Mouse (Mus musculus): ENCODE measurements around the gene Pdss2.
A peak's percentile ranks its signal among the peaks of the same experiment; 100 is the strongest.

Pdss2 gene

DNA sequence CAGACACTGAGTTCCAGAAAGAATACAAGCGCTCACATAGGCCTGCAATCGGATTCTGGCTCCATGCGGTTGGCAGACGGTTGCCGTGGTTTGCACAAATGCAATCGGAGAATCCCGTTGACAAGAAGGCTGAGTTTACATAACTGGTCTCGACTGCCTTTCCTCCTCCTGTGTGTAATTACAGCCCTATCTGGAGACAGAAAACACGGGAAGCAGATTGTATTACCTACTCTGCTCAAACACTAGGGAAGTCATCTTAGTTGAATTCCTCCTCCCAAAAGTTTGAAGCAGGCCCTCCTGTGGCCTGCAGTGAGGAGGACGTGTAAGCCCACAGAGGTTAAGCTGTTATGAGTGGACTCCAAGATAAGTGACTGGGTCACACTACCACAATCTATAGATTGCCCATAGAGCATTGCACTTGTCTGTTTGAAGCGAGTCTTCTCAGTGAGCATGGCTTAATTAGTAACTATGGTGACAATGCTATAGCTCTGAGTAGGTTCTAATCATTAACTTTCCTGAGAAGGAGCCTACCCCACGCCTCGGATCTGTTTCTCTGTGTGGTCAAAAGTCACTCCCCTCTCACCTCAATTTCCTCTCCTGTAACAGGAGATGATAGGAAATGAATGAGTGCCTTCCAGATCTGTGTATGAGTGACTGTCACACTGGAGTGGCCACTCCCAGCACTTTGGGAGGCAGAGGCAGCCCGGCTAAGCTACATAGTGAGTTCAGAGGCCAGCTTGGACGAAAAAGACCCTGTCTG is 219.9 kb downstream of the Pdss2 start:
- DNase-seq, result no peak

GRCm38 (mm10) chr10:43448656-43449055 is 227.4 kb downstream of the Pdss2 start:
- no peak for DNase-seq

- peak; percentile 69 for DNase-seq
Observed at GRCm38 (mm10) chr10:43451848-43452662, 230.8 kb downstream of the Pdss2 start.

DNA sequence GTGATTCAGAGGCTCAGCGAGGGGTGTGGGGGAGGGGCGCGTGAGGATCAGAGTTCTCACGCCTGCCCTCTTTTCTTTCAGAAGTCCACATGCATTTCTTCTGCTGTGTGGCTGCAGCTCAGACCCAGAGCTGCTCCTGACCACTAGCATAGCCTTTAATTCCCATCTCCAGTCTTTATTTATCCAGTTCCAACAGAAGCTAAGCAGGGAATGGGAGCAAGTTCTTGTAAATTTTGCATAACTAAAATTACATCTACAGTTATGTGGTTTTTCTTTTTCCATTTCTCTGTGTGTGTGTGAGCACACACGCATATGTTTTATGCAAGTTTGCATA is 231.3 kb downstream of the Pdss2 start:
- no peak for DNase-seq

DNA sequence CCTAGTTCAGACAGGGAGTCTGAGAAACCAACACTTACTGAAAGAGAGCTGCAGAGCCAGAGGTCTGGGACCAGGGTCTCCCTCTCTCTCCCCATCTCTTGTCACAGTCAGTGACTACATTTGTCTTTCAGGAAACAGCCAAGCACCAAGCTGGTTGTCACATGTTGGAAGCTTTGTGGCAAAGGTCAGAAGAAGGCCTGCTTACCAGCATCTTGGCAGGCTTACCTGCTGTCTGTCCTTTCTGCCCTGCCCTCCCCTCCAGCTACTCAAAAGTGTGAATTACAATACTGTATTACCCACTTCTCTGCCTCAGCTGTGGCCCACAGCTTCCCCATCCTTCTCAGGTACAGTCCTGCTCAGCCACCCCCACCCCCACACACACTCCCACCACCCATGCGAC is 232.9 kb downstream of the Pdss2 start:
- no peak for DNase-seq

GRCm38 (mm10) chr10:43454671-43455070 is 233.4 kb downstream of the Pdss2 start:
- no peak for DNase-seq

- DNase-seq, result no peak
Observed at GRCm38 (mm10) chr10:43462821-43463220, 241.5 kb downstream of the Pdss2 start.

DNA sequence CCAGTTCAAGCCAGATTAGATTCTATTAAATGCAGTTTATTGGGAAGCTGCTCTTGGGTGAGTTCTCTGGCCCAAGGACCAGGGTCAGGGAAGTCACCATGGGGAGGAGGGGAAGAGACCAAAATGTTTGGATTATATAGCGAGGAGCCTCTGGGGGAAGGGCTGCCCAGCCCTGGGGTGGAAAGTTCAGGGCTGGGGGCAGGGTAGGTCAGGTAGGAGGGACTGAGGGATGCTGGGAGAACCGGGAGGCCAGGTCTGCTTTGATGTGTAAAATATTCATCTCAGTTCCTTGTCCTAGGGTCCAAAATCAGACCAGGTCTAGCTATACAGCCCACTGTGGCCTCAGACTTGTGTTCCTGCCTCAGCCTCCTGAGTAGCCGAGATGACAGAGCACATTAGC is 241.9 kb downstream of the Pdss2 start:
- no peak for DNase-seq

DNA sequence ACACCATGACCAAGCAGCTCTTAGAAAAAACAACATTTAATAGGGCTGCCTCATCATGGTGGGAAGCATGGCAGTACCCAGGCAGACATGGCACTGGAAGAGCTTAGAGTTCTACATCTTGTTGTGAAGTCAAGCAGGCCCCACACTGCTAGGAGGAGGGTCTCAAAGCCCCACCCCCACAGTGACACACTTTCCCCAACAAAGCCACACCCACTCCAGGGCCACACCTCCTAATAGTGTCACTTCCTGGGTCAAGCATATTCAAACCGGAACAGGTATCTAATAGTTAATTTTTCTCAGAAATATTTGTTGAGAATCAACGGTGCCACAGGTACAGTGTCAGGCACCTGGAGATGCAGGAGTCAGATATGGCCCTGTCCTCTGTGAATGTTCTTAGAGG is 244.9 kb downstream of the Pdss2 start:
- DNase-seq, result no peak

- no peak for DNase-seq
Observed at GRCm38 (mm10) chr10:43467659-43468058, 246.4 kb downstream of the Pdss2 start.

GRCm38 (mm10) chr10:43468293-43468692 is 247.0 kb downstream of the Pdss2 start:
- no peak for DNase-seq

GRCm38 (mm10) chr10:43475376-43475775 is 254.1 kb downstream of the Pdss2 start:
- no peak for DNase-seq

- no peak for DNase-seq
Observed at GRCm38 (mm10) chr10:43477459-43477858, 256.2 kb downstream of the Pdss2 start.

GRCm38 (mm10) chr10:43477865-43478681 is 256.8 kb downstream of the Pdss2 start:
- peak; percentile 9 for DNase-seq

DNA sequence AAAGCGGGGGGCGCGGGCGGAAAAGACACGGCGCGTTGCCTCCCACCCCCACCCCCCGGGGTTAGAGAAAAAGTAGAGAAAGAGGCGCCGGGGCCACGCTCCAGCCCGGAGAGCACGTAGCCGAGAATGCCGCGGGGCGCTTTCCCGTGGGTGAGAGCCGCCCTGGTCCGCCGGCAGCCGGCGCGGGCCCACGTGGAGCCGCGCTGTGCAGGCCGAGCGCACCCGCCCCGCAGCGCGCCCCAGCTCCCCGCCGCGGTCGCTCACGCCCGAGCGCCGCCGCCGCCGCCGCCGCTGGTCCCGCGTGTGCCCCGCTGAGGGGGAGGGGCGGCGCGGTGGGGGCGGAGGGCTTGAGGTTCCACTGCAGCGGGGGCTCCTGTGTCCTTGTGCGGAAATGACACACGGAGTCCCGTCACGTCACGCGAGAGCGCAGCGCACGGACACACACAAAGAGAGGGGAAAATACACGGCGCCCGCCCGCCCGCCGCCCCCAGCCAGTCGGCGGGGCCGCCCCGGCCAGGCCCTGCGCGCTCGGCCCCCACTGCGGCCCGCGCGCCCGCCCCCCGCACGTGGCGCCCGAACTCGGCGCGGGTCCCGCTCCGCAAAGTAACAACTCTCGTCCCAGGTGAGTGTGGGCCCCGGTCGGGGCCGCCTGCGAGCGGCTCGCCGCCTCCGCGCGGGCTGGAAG is 257.6 kb downstream of the Pdss2 start, which contains the start of gene Bend3:
Gene Bend3, plus strand, starts transcription at position 81 of the 685 bp plus-strand sequence.
- DNase-seq, result peak; percentile 45

DNA sequence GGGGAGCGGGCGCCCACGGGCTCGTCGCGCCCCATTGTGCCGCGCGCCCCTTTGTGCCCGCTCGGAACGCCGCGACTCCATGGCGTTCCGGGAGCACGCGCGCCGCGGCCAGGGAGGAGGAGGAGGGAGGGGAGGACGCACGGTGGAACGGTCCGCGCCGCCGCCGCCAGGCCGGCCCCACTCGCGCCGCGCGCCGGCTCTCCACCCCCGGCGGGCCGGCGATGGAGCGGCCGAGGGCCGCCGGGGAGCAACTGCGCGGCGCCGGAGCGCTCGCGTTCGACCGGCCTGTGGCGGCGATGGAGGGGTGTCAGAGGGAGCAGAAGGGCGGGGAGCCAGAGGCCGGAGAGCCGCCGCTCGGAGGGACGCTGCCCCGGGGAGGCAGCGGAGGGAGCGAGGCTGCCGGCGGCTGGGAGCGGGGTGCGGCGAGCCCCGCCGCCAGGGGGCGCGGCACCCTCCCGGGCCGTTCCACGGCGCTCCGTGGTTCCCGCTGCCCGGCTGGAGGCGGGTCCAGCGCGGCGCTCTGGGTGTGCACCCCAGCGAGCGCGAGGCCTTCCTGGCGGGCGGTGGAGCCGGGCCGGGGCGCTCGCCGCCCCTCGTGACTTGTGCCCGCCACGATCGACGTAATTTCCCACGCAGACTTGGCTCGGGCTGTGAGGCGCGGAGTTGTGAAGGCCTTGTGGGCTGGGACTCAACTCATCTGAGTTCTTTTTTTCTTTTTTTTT is 258.3 kb downstream of the Pdss2 start:
- DNase-seq, result peak; percentile 68

DNA sequence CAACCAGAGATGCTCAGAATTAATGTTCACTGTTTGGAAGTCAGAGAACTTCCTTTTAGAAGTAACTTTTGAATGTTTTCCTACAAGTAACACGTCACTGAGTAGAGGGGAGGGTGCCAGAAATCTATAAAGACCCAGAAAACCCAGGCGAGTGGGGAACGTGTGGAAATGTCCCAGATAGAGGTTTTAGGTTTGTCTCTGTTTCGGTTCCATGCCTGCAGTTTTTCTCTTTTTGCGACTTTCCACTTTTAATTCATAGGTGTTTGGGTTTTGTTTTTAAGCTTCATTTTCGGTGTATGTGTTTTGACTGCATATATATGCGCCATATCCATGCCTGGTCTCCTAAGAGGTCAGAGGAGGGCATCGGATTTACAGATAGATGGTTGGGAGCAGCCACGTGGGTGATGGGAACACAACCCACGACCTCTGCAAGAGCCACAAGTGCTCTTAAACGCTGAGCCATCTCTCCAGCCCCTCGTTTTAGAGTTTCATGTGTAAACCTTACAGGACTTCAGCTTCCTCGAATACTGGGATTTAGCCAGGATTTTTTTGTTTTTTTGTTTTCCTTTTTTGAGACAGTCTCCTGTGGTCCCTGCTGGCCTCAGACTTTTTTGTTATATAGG is 259.1 kb downstream of the Pdss2 start:
- peak; percentile 4 for DNase-seq

DNA sequence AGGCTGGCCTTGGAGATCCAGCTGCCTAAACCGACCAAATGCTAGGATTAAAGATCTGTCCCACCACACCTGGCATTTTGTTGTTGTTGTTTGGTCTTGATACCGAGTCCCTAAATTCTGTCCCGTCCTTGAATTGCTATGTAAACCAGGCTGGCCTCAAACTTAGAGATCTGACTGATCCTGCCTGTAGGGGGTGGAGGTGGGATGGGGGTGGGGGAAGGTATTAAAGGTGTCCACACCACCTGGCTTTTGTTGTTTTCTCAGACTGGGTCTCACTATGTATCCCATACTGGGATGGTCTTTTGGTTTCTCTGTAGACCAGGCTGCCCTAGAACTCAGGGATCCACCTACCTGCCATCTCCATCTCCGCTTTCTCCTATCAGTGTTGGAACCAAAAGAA is 259.9 kb downstream of the Pdss2 start:
- no peak for DNase-seq

DNA sequence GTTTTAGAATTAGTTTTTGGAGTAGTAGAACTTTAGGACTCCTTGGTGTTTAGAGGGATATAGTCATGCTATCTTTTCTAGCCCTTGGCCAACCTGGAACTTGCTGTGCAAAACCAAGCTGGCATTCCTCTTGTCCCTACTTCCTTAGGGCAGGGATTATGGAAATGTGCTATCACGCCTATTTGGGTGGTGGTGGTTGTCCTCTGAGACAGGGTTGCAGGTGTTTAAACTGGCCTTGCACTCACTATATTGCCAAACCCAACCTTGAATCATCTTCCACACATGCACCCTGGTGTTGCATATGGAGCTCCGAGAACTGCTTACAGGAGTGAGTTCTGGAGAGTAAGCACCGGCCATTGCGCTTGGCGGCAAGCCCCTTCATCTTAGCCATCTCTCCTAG is 260.7 kb downstream of the Pdss2 start:
- no peak for DNase-seq

DNA sequence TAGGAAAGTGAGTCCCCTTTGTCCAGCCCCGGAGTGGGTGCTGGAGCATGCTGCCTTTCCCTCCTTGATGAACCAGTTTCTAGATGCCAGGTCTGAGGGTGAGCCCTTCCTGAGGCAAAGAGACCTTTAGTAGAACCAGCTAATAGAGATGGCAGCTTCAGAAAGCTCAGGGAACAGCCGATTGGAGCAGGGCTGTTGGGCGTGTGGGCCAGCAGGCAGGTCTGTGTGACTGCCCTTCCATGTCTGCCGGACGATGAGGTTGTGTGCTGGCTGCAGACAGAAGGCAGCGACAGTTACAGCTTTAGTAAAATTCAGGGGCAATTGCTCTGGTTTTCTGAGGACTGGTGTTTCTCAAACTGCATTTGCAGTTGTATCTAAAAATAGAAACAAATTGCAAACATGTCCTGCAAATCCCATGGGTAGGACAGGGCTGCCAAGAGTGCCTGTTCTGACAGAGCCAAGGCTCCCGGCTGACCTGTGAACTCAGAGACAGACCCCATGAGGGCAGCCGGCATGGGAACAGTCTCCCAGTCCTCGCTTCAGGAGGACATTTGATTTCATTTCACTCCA is 262.2 kb downstream of the Pdss2 start:
- DNase-seq, result no peak

- no peak for DNase-seq
Observed at GRCm38 (mm10) chr10:43485751-43486268, 264.5 kb downstream of the Pdss2 start.

Data from cerebellum, adult 8-10 months (tissue).